Mouse (Mus musculus) heart, embryonic 14.5 days (tissue): ENCODE data around the gene Cpxm2. TPM values are rescaled to one million over a fixed set of nuclear protein-coding genes. Genes with fewer than 3 reads are reported as not detected.

Source experiments
- ATAC-seq: fragments of 200-750 bp; cut with Nextera tagmentation; 2 replicates; pipeline ENCODE4 v1.8.0; 2017; ENCODE audit warnings: low read depth, moderate TSS enrichment; ENCODE audit not compliant: insufficient number of reproducible peaks, insufficient read depth, low FRiP score
- H3K27ac ChIP-seq, 2 experiments: fragments of 200-500 bp in 1 of 2; fragments of 300-500 bp in 1 of 2; sonication (generic) in 1 of 2; replicated peaks in 1 of 2; 2 replicates each; pipeline ENCODE4 v1.5.1; 2012 to 2014; ENCODE audit warnings: low read depth in 2 of 2, low read length in 2 of 2, control low read depth in 1 of 2, mild to moderate bottlenecking in 1 of 2, mixed read lengths in 1 of 2; ENCODE audit not compliant: control insufficient read depth in 1 of 2, insufficient read depth in 1 of 2
- H3K27me3 ChIP-seq: fragments of 300-500 bp; sonication (generic); 2 replicates; pipeline ENCODE4 v1.6.1; 2014; ENCODE audit warnings: mild to moderate bottlenecking, low read length, control low read depth; ENCODE audit not compliant: control insufficient read depth, insufficient read depth
- H3K36me3 ChIP-seq: fragments of 300-500 bp; sonication (generic); 2 replicates; pipeline ENCODE4 v1.6.1; 2014; ENCODE audit warnings: mild to moderate bottlenecking, control low read depth, low read length, mixed read lengths; ENCODE audit not compliant: control insufficient read depth, insufficient read depth
- H3K4me1 ChIP-seq, 2 experiments: fragments of 200-500 bp in 1 of 2; fragments of 300-500 bp in 1 of 2; sonication (generic) in 1 of 2; 2 replicates each; pipeline ENCODE4 v1.6.1; 2012 to 2014; ENCODE audit warnings: low read length in 2 of 2, control low read depth in 1 of 2, mixed read lengths in 1 of 2; ENCODE audit not compliant: control insufficient read depth in 2 of 2, insufficient read depth in 2 of 2
- H3K4me2 ChIP-seq: fragments of 300-500 bp; sonication (generic); 2 replicates; pipeline ENCODE4 v1.6.1; 2014; ENCODE audit warnings: mild to moderate bottlenecking, low read length
- H3K4me3 ChIP-seq, 2 experiments: fragments of 200-500 bp in 1 of 2; fragments of 300-500 bp in 1 of 2; sonication (generic) in 1 of 2; 2 replicates each; pipeline ENCODE4 v1.5.1; 2012 to 2014; ENCODE audit warnings: low read length in 2 of 2, mild to moderate bottlenecking in 2 of 2, control low read depth in 1 of 2, low read depth in 1 of 2, moderate library complexity in 1 of 2; ENCODE audit not compliant: control insufficient read depth in 1 of 2, insufficient read depth in 1 of 2
- H3K9ac ChIP-seq: fragments of 300-500 bp; sonication (generic); 2 replicates; pipeline ENCODE4 v1.6.1; 2014; ENCODE audit warnings: mild to moderate bottlenecking, low read length
- H3K9me3 ChIP-seq: fragments of 300-500 bp; sonication (generic); 2 replicates; pipeline ENCODE4 v1.6.1; 2016; ENCODE audit warnings: low read length, control low read depth; ENCODE audit not compliant: control insufficient read depth
- WGBS: fragments of 180-500 bp; shearing (Covaris S2); extraction: QIAGEN DNeasy Blood & Tissue Kit; methylation state at CpG from one replicate; pipeline ENCODE4 v1.1.7; 2014; 5-methylcytosine and 5-hydroxymethylcytosine counted together
- polyA plus RNA-seq: library from polyadenylated mRNA; unstranded; fragments of >200 nt; fragmentation: Nextera tagmentation; extraction: Ambion mirVana; gene quantifications from 2 replicates; pipeline ENCODE4 v1.2.1, GENCODE M21; 2014

Gene Cpxm2
- polyA plus RNA-seq, 1 experiment from 2014 or later, result 0.50 TPM

GRCm38 (mm10) chr7:131992226-131992625 lies 162.3 kb downstream of the Cpxm2 start:
- Histone ChIP-seq H3K4me3 (no peak overlapping the region), H3K36me3 (no peaks in the 10 kb centered on the region), H3K27me3 (no peaks in the 10 kb centered on the region), H3K9ac (no peak overlapping the region), H3K27ac (no peak overlapping the region), H3K9me3 (no peaks in the 10 kb centered on the region), H3K4me2 (no peak overlapping the region), H3K4me1 (no peaks in the 10 kb centered on the region)
- no peak for ATAC-seq
- WGBS, result 50% methylated on average over 1 of the region's 1 CpGs

GRCm38 (mm10) chr7:131989056-131989455 lies 165.5 kb downstream of the Cpxm2 start:
- H3K27ac ChIP-seq, result no peak overlapping the region
- 14% methylated on average over 6 of the region's 6 CpGs for WGBS
- no peak overlapping the region for H3K4me3 ChIP-seq
- H3K4me2 ChIP-seq, result no peak overlapping the region
- no peaks in the 10 kb centered on the region for H3K4me1 ChIP-seq
- H3K36me3 ChIP-seq, result no peaks in the 10 kb centered on the region
- ATAC-seq, result no peak
- no peaks in the 10 kb centered on the region for H3K27me3 ChIP-seq
- no peaks in the 10 kb centered on the region for H3K9me3 ChIP-seq
- H3K9ac ChIP-seq, result no peak overlapping the region

Other genes with a start within 250 kb of the Cpxm2 start
- not detected in 2 replicates for gene Gpr26, start 188.3 kb downstream of the Cpxm2 start, polyA plus RNA-seq
- gene Chst15, start 162.5 kb upstream of the Cpxm2 start, polyA plus RNA-seq, result 3.3 and 5.0 TPM in 2 replicates